ENCODE assay signal across 17 mouse cellular contexts in genomic region chr5:123093077-123093633, GRCm38 (mm10). TPM values are rescaled to one million over a fixed set of nuclear protein-coding genes. Genes with fewer than 3 reads are reported as not detected.
DNase-seq lines count a peak whose midpoint lies in the region; ATAC-seq lines count a peak whose summit lies in the region.
"Had no signal": no experiment of that assay in that cellular context is flagged by ENCODE, and none has a peak within 500 bp of the region (broad histone marks: within the 10 kb centered on the region; RNA-seq: fewer than 3 reads in every experiment).

No protein-coding gene starts in this region.

- no peaks in the 10 kb centered on the region for H3K9me3 ChIP-seq in hindbrain, embryonic 13.5 days
- no peaks in the 10 kb centered on the region for H3K9me3 ChIP-seq in hindbrain, embryonic 12.5 days (replicated peaks)
- H3K9me3 ChIP-seq in liver, embryonic 13.5 days (replicated peaks), result no peaks in the 10 kb centered on the region
- H3K9me3 ChIP-seq in stomach, embryonic 15.5 days, result no peaks in the 10 kb centered on the region
- H3K9me3 ChIP-seq in forebrain, embryonic 13.5 days (replicated peaks), result no peaks in the 10 kb centered on the region
- H3K9me3 ChIP-seq: G1E; lung, embryonic 15.5 days; midbrain, embryonic 12.5 days had no signal

- H3K27me3 ChIP-seq in hindbrain, embryonic 13.5 days, result no peaks in the 10 kb centered on the region
- H3K27me3 ChIP-seq in hindbrain, embryonic 12.5 days, result no peaks in the 10 kb centered on the region
- no peaks in the 10 kb centered on the region for H3K27me3 ChIP-seq in liver, embryonic 13.5 days
- no peaks in the 10 kb centered on the region for H3K27me3 ChIP-seq in stomach, embryonic 15.5 days (replicated peaks)
- H3K27me3 ChIP-seq in forebrain, embryonic 13.5 days, result no peaks in the 10 kb centered on the region
- H3K27me3 ChIP-seq: lung, embryonic 15.5 days; midbrain, embryonic 12.5 days had no signal

- H3K36me3 ChIP-seq in hindbrain, embryonic 13.5 days, result 0 out of 2 replicates have a peak, but pooled peaks cover 5% of the 10 kb centered on the region
- H3K36me3 ChIP-seq in hindbrain, embryonic 12.5 days, result no peaks in the 10 kb centered on the region
- H3K36me3 ChIP-seq in liver, embryonic 13.5 days, result peaks cover 31% of the 10 kb centered on the region
- H3K36me3 ChIP-seq in stomach, embryonic 15.5 days, result no peaks in the 10 kb centered on the region
- H3K36me3 ChIP-seq in forebrain, embryonic 13.5 days (ENCODE audit: poor library complexity, severe bottlenecking), result no peaks in the 10 kb centered on the region
- H3K36me3 ChIP-seq: G1E; lung, embryonic 15.5 days; midbrain, embryonic 12.5 days had no signal

- 76% methylated on average over 14 of the region's 14 CpGs for WGBS in hindbrain, embryonic 13.5 days
- WGBS in hindbrain, embryonic 12.5 days, result 80% methylated on average over 14 of the region's 14 CpGs
- WGBS in liver, embryonic 13.5 days (ENCODE audit: insufficient replicate concordance), result 35% methylated on average over 14 of the region's 14 CpGs
- 64% methylated on average over 14 of the region's 14 CpGs for WGBS in stomach, embryonic 15.5 days
- WGBS in forebrain, embryonic 13.5 days, result 84% methylated on average over 14 of the region's 14 CpGs

- H3K9ac ChIP-seq in hindbrain, embryonic 13.5 days, result no peak overlapping the region
- no peak overlapping the region for H3K9ac ChIP-seq in hindbrain, embryonic 12.5 days
- peak overlapping the region; percentile 75 for H3K9ac ChIP-seq in liver, embryonic 13.5 days
- no peak overlapping the region for H3K9ac ChIP-seq in stomach, embryonic 15.5 days
- H3K9ac ChIP-seq in forebrain, embryonic 13.5 days, result no peak overlapping the region
- H3K9ac ChIP-seq: lung, embryonic 15.5 days; midbrain, embryonic 12.5 days had no signal

- H3K27ac ChIP-seq in hindbrain, embryonic 13.5 days, result peak overlapping the region; percentile 5; the same call in 1 of the 2 replicates
- H3K27ac ChIP-seq in hindbrain, embryonic 12.5 days, result no peak overlapping the region
- peak overlapping the region; percentile 99 for H3K27ac ChIP-seq in liver, embryonic 13.5 days
- no peak overlapping the region for H3K27ac ChIP-seq in stomach, embryonic 15.5 days
- no peak overlapping the region for H3K27ac ChIP-seq in forebrain, embryonic 13.5 days
- H3K27ac ChIP-seq: lung, embryonic 15.5 days; midbrain, embryonic 12.5 days had no signal

- peak; percentile 51 for DNase-seq in spleen, adult 12 weeks (ENCODE audit: low spot score)
- no peak for DNase-seq in spleen, adult 18-20 months
- DNase-seq in liver, embryonic 13.5 days, result peak; percentile 77
- DNase-seq in cerebellum, postnatal 10 days, result no peak
- DNase-seq: cerebellum, adult 8-10 months; gastrocnemius, postnatal 14 days; heart, postnatal 10 days; thymus, postnatal 4 days had no signal

- ATAC-seq in hindbrain, embryonic 13.5 days (ENCODE audit: low FRiP score), result no peak
- ATAC-seq in hindbrain, embryonic 12.5 days (ENCODE audit: low FRiP score), result no peak
- peak; percentile 84 for ATAC-seq in liver, embryonic 13.5 days (ENCODE audit: low read depth)
- ATAC-seq in stomach, embryonic 15.5 days (ENCODE audit: insufficient read depth, low FRiP score, low read depth), result peak; percentile 80; the same call in 1 of the 2 replicates
- no peak for ATAC-seq in forebrain, embryonic 13.5 days
- ATAC-seq: forebrain, embryonic 14.5 days had no signal

- no peak overlapping the region for H3K4me2 ChIP-seq in hindbrain, embryonic 13.5 days
- no peak overlapping the region for H3K4me2 ChIP-seq in hindbrain, embryonic 12.5 days (replicated peaks)
- peak overlapping the region; percentile 78 for H3K4me2 ChIP-seq in liver, embryonic 13.5 days
- H3K4me2 ChIP-seq in stomach, embryonic 15.5 days, result no peak overlapping the region
- H3K4me2 ChIP-seq in forebrain, embryonic 13.5 days, result no peak overlapping the region
- H3K4me2 ChIP-seq: lung, embryonic 15.5 days; midbrain, embryonic 12.5 days had no signal

- peaks cover 5% of the 10 kb centered on the region; the same call in 1 of the 2 replicates for H3K4me1 ChIP-seq in hindbrain, embryonic 13.5 days (replicated peaks)
- H3K4me1 ChIP-seq in hindbrain, embryonic 12.5 days, result 0 out of 2 replicates have a peak, but pooled peaks cover 3% of the 10 kb centered on the region
- H3K4me1 ChIP-seq in liver, embryonic 13.5 days (replicated peaks), result peaks cover 83% of the 10 kb centered on the region
- no peaks in the 10 kb centered on the region for H3K4me1 ChIP-seq in stomach, embryonic 15.5 days
- no peaks in the 10 kb centered on the region for H3K4me1 ChIP-seq in forebrain, embryonic 13.5 days
- H3K4me1 ChIP-seq: midbrain, embryonic 12.5 days had no signal

- no peak overlapping the region for H3K4me3 ChIP-seq in hindbrain, embryonic 13.5 days
- H3K4me3 ChIP-seq in hindbrain, embryonic 12.5 days, result no peak overlapping the region
- peak overlapping the region; percentile 38 for H3K4me3 ChIP-seq in liver, embryonic 13.5 days (replicated peaks)
- no peak overlapping the region for H3K4me3 ChIP-seq in stomach, embryonic 15.5 days (replicated peaks)
- no peak overlapping the region for H3K4me3 ChIP-seq in forebrain, embryonic 13.5 days
- H3K4me3 ChIP-seq: lung, embryonic 15.5 days; midbrain, embryonic 12.5 days had no signal

RNA-seq across cellular contexts. Expression of gene Tmem120b, which starts 24.9 kb away (rescaled TPM):
- 18.0 and 18.6 TPM in 2 replicates for polyA plus RNA-seq in hindbrain, embryonic 13.5 days (2015; fragmentation: Nextera tagmentation; extraction: Ambion mirVana)
- polyA plus RNA-seq in hindbrain, embryonic 12.5 days (2016; fragmentation: Nextera tagmentation; extraction: Ambion mirVana), result 14.3 and 17.8 TPM in 2 replicates
- 23.0 and 24.2 TPM in 2 replicates for polyA plus RNA-seq in liver, embryonic 13.5 days (2015; fragmentation: Nextera tagmentation; extraction: Ambion mirVana)
- polyA plus RNA-seq in stomach, embryonic 15.5 days (2015; fragmentation: Nextera tagmentation; extraction: Ambion mirVana), result 12.9 and 14.2 TPM in 2 replicates
- polyA plus RNA-seq in forebrain, embryonic 13.5 days (2015; fragmentation: Nextera tagmentation; extraction: Ambion mirVana), result 10.9 and 11.0 TPM in 2 replicates

RNA-seq across cellular contexts. Expression of gene Rhof, which starts 39.3 kb away (rescaled TPM):
- 5.1 and 5.8 TPM in 2 replicates for polyA plus RNA-seq in hindbrain, embryonic 13.5 days (2015; fragmentation: Nextera tagmentation; extraction: Ambion mirVana)
- 2.6 and 2.8 TPM in 2 replicates for polyA plus RNA-seq in hindbrain, embryonic 12.5 days (2016; fragmentation: Nextera tagmentation; extraction: Ambion mirVana)
- 2.5 and 3.4 TPM in 2 replicates for polyA plus RNA-seq in liver, embryonic 13.5 days (2015; fragmentation: Nextera tagmentation; extraction: Ambion mirVana)
- 1.9 and 2.3 TPM in 2 replicates for polyA plus RNA-seq in stomach, embryonic 15.5 days (2015; fragmentation: Nextera tagmentation; extraction: Ambion mirVana)
- 4.3 and 5.0 TPM in 2 replicates for polyA plus RNA-seq in forebrain, embryonic 13.5 days (2015; fragmentation: Nextera tagmentation; extraction: Ambion mirVana)

RNA-seq across cellular contexts. Expression of gene Morn3, which starts 46.3 kb away (rescaled TPM):
- polyA plus RNA-seq in hindbrain, embryonic 13.5 days (2015; fragmentation: Nextera tagmentation; extraction: Ambion mirVana), result 0.65 and 1.5 TPM in 2 replicates
- polyA plus RNA-seq in hindbrain, embryonic 12.5 days (2016; fragmentation: Nextera tagmentation; extraction: Ambion mirVana), result 0.35 and 0.73 TPM in 2 replicates
- polyA plus RNA-seq in liver, embryonic 13.5 days (2015; fragmentation: Nextera tagmentation; extraction: Ambion mirVana), result not detected in 2 replicates
- polyA plus RNA-seq in stomach, embryonic 15.5 days (2015; fragmentation: Nextera tagmentation; extraction: Ambion mirVana), result 0.54 TPM in 1 of 2 replicates, not detected in the other
- polyA plus RNA-seq in forebrain, embryonic 13.5 days (2015; fragmentation: Nextera tagmentation; extraction: Ambion mirVana), result 0.79 and 1.1 TPM in 2 replicates
- polyA plus RNA-seq: C2C12; G1E; midbrain, embryonic 12.5 days had no signal

RNA-seq across cellular contexts. Expression of gene Setd1b, which starts 48.8 kb away (rescaled TPM):
- polyA plus RNA-seq in hindbrain, embryonic 13.5 days (2015; fragmentation: Nextera tagmentation; extraction: Ambion mirVana), result 12.9 and 13.1 TPM in 2 replicates
- polyA plus RNA-seq in hindbrain, embryonic 12.5 days (2016; fragmentation: Nextera tagmentation; extraction: Ambion mirVana), result 13.8 and 14.3 TPM in 2 replicates
- 3.4 and 3.8 TPM in 2 replicates for polyA plus RNA-seq in liver, embryonic 13.5 days (2015; fragmentation: Nextera tagmentation; extraction: Ambion mirVana)
- 9.4 and 9.6 TPM in 2 replicates for polyA plus RNA-seq in stomach, embryonic 15.5 days (2015; fragmentation: Nextera tagmentation; extraction: Ambion mirVana)
- 13.4 and 13.9 TPM in 2 replicates for polyA plus RNA-seq in forebrain, embryonic 13.5 days (2015; fragmentation: Nextera tagmentation; extraction: Ambion mirVana)

Comparison
In these comparisons a context has a peak if more than half of its experiments do, and no peak if none do; other contexts are left out.
1. H3K27ac ChIP-seq: peak in hindbrain, embryonic 13.5 days (single experiment) and liver, embryonic 13.5 days (single experiment); none in hindbrain, embryonic 12.5 days (single experiment), stomach, embryonic 15.5 days (single experiment) and forebrain, embryonic 13.5 days (single experiment).
2. DNase-seq: peak in spleen, adult 12 weeks (single experiment) and liver, embryonic 13.5 days (single experiment); none in spleen, adult 18-20 months (0 of 2) and cerebellum, postnatal 10 days (0 of 2).
3. ATAC-seq: peak in liver, embryonic 13.5 days (single experiment) and stomach, embryonic 15.5 days (single experiment); none in hindbrain, embryonic 13.5 days (single experiment), hindbrain, embryonic 12.5 days (single experiment) and forebrain, embryonic 13.5 days (single experiment).